Mouse (Mus musculus): Measurements from ENCODE around the gene Cebpa. TPM values are rescaled to one million over a fixed set of nuclear protein-coding genes. Genes with fewer than 3 reads are reported as not detected.

The Cebpa gene
- total RNA-seq, 2 experiments from 2014 or later: 4.0 to 5.8 TPM

Small RNAs within 50 kb of the gene (microRNA-seq; reads per million reads assigned to microRNA genes)
- 0 reads per million in 2 experiments for gene Gm25033

Other genes starting within 250 kb of the Cebpa start
- gene Pepd, start 206.9 kb upstream of the Cebpa start, total RNA-seq (2021): 10 to 100 TPM; 25.6 to 27.0 TPM
- 10 to 100 TPM; 36.9 to 38.0 TPM for gene Cebpg, start 62.7 kb upstream of the Cebpa start, total RNA-seq (2021)
- under 1 TPM; 0.51 to 0.69 TPM for gene Slc7a10, start 67.1 kb downstream of the Cebpa start, total RNA-seq (2021)
- 1 to 10 TPM; 7.8 to 9.2 TPM for gene Lrp3, start 96.2 kb downstream of the Cebpa start, total RNA-seq (2021)
- gene Gpatch1, start 199.1 kb downstream of the Cebpa start, total RNA-seq (2021): 1 to 10 TPM; 5.4 to 8.5 TPM
- gene Rhpn2, start 214.9 kb downstream of the Cebpa start, total RNA-seq (2021): 1 to 10 TPM in 1 of 2 experiments, under 1 TPM in 1; 0.99 to 1.1 TPM